Mouse (Mus musculus): ENCODE measurements around the gene Hfe2.

Hfe2 gene

DNA sequence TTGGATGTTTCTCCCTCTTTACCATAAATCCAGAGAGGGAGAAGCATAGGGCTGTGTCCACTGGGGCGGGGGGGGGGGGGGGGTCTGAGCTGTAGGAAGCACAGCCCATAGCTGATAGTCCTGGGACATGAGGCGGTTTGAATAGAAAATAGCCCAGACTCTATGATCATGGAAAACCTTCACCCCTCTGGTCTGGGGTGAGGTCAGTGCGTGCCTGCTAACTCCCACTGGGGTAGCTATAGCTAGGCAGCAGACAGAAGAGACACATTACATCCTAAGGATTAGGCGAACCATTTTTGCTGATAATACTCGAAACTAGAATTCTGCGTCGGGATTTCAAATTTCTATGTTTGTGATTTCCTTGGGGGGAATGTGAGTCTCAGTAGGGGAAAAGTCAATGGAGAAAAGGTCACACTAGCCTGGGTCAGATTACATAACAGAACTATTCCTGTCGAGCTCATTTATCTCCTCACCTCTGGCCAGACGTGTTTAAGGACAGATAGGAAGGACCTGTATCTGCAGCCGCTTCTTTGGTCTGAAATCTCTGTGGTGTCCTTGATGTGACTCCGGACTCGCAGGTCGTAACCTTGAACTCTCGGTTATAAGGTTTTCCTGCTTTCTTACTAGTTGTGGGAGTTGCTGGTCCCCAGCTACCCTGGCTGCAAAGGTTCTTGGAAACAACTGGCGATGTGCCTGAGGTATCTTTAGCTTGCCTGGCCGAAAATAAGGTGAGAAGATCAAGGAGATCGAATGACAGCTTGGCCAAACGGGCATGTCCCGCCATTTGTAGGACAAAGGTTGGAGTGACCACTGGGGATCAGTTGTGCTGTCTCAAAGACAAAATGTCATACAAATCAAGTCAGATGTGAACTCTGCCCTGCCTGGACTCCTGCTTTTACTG is 48.9 kb downstream of the Hfe2 start:
- DNase-seq (ENCODE audit: low spot score in 2 of 2): no peak

GRCm38 (mm10) chr3:96575272-96575984 is 50.5 kb downstream of the Hfe2 start:
- DNase-seq (ENCODE audit: low spot score in 2 of 2): no peak

- DNase-seq (ENCODE audit: low spot score in 2 of 2): no peak
Observed at GRCm38 (mm10) chr3:96576005-96576658, 51.2 kb downstream of the Hfe2 start.

DNA sequence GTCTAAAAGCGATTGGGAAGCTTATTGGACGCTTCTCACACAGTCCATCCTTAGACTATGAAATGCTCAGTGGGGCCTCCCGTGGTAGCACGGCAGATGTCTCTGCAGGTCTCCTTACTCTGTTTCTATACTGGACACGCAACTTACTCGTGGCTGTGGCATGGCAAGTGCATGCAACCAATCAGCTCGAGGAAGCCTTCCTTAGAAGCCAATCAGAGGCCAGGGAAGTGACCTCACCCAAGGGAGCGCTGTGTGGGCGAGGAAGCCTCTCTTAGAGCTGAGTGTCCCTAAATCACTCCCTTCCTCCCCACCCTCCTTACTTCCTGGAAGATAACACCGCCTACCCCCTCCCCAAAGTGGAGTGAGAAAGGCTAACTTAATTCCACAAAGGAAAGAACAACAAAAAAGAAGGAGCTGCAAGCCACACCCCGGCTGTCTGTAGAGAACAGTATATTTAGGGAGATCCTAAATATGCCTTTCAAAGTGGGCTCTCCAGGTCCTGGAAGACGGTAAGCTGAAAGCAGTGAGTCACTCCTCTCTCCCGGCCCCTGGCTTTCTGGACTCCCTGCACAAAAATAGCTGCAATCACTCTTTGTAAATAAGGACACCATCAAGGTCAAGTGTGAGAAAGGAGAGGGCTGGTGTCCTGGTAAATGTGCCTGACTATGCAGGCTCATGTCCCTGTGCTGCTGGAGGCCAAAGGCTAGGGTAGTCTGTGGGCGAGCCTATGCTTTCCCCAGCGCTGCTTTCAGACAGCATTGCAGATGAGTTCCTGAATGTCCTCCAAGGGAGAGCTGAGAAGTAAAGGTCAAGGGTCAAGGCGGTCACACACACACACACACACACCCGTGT is 51.9 kb downstream of the Hfe2 start, which contains the start of gene Gm16253:
Gm16253 (plus strand) TSS at position 295 of the 852 bp plus-strand sequence.
- DNase-seq (ENCODE audit: low spot score in 2 of 2): peak; percentile 72 to 76

- no peak for DNase-seq (ENCODE audit: low spot score in 2 of 2)
Observed at GRCm38 (mm10) chr3:96577566-96577965, 52.6 kb downstream of the Hfe2 start.
